Comparison of ENCODE assay signal across 22 mouse cellular contexts in the genomic region with DNA sequence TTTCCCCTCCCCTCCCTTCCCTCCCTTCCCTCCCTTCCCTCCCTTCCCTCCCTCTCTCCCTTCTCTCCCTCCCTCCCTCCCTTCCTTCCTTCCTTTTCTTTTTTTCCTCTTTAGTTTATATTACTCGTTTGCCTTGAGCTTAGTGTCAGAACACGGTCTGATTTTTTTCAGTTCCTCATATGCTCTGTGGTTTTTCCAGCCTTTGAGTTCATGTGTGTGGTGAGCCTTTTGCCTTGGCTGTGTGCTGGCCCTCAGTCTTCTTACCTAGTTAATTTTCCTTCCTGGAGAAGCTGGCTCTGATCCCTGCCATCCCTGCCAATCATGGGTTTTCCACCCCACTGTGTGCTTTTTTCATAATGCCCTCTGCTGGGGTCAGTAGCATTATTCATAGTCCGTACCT. TPM values are rescaled to one million over a fixed set of nuclear protein-coding genes. Genes with fewer than 3 reads are reported as not detected.
A peak's percentile ranks its signal among the peaks of the same experiment; 100 is the strongest.
DNase-seq lines count a peak whose midpoint lies in the region; ATAC-seq and TF ChIP-seq lines count a peak whose summit lies in the region.
"Had no signal": no experiment of that assay in that cellular context is flagged by ENCODE, and none has a peak within 500 bp of the region (broad histone marks: within the 10 kb centered on the region; RNA-seq: fewer than 3 reads in every experiment).

No protein-coding gene starts in this region.

- dilution Hi-C loops in CH12.LX (cut with MboI; ENCODE audit: extremely low pct_ligation_motif_present, extremely low pct_unique_long_range_greater_than_20kb, low sequenced_read_pairs): no loop called here

- TF ChIP-seq POLR2A in kidney, adult 2 months (IDR thresholded peaks at IDR 0.05; ENCODE audit: low read depth, low read length): no peak
- no peak for TF ChIP-seq POLR2A in CH12.LX (IDR thresholded peaks at IDR 0.05; ENCODE audit: low read depth, low read length)

- TF ChIP-seq CTCF in kidney, postnatal 0 days (IDR thresholded peaks at IDR 0.05; ENCODE audit: low read depth): no peak
- TF ChIP-seq CTCF in kidney, adult 2 months (conservative IDR thresholded peaks at IDR 0.05; ENCODE audit: insufficient read depth, insufficient read length, low read depth, low read length): no peak
- TF ChIP-seq CTCF in CH12.LX (conservative IDR thresholded peaks at IDR 0.05 in 1 of 2, IDR thresholded peaks at IDR 0.05 in 1 of 2; ENCODE audit: low read depth in 2 of 2, low read length in 2 of 2): no peak

- H3K27me3 ChIP-seq in kidney, postnatal 0 days (ENCODE audit: insufficient read depth, low read length): no peaks in the 10 kb centered on the region
- no peaks in the 10 kb centered on the region for H3K27me3 ChIP-seq in kidney, adult 2 months (replicated peaks; ENCODE audit: control insufficient read depth, insufficient read depth, low read length)
- H3K27me3 ChIP-seq in CH12.LX (replicated peaks): no peaks in the 10 kb centered on the region
- H3K27me3 ChIP-seq: heart, embryonic 12.5 days; hindbrain, embryonic 12.5 days; lung, embryonic 15.5 days; neural tube, embryonic 15.5 days had no signal

- no peak overlapping the region for H3K9ac ChIP-seq in kidney, postnatal 0 days (ENCODE audit: low read depth, low read length)
- H3K9ac ChIP-seq in CH12.LX (ENCODE audit: insufficient read depth, low read depth): no peak overlapping the region
- H3K9ac ChIP-seq: heart, embryonic 12.5 days; hindbrain, embryonic 12.5 days; liver, embryonic 14.5 days; lung, embryonic 15.5 days had no signal

- H3K79me2 ChIP-seq in CH12.LX (replicated peaks; ENCODE audit: control insufficient read depth, extremely low read depth, insufficient read depth, poor library complexity, severe bottlenecking): peaks cover 3% of the 10 kb centered on the region

- in situ Hi-C loops in CH12.LX (cut with MboI; ENCODE audit: low pct_ligation_motif_present, low pct_unique_long_range_greater_than_20kb, low sequenced_read_pairs): loop anchor here (10.0 kb wide), 1 partner anchor 226 kb away; no protein-coding TSS in a partner anchor

- H3K36me3 ChIP-seq in kidney, postnatal 0 days (ENCODE audit: insufficient read depth, low read length): peaks cover 14% of the 10 kb centered on the region
- H3K36me3 ChIP-seq in kidney, adult 2 months (ENCODE audit: control insufficient read depth, insufficient read depth, low read length): peaks cover 3% of the 10 kb centered on the region
- H3K36me3 ChIP-seq in CH12.LX (replicated peaks in 1 of 2; ENCODE audit: control insufficient read depth in 1 of 2, insufficient read depth in 1 of 2, low read length in 1 of 2): peaks cover 13 to 57% of the 10 kb centered on the region in 2 experiments

- H3K27ac ChIP-seq in kidney, postnatal 0 days: peak overlapping the region; percentile 50; the same call in 1 of the 2 replicates
- no peak overlapping the region for H3K27ac ChIP-seq in kidney, adult 2 months (ENCODE audit: insufficient read depth, low read depth, low read length)
- H3K27ac ChIP-seq in CH12.LX (ENCODE audit: insufficient read depth, low read depth): no peak overlapping the region
- H3K27ac ChIP-seq: hindbrain, embryonic 12.5 days; liver, embryonic 14.5 days; lung, embryonic 15.5 days; midbrain, embryonic 10.5 days; neural tube, embryonic 15.5 days had no signal

- H3K9me3 ChIP-seq in kidney, postnatal 0 days (replicated peaks; ENCODE audit: low read length): no peaks in the 10 kb centered on the region
- H3K9me3 ChIP-seq in CH12.LX (replicated peaks; ENCODE audit: low read length): no peaks in the 10 kb centered on the region
- H3K9me3 ChIP-seq: heart, embryonic 12.5 days; hindbrain, embryonic 12.5 days; lung, embryonic 15.5 days; midbrain, embryonic 10.5 days; neural tube, embryonic 15.5 days had no signal

- no peak overlapping the region for H3K4me2 ChIP-seq in kidney, postnatal 0 days (ENCODE audit: low read length)
- H3K4me2 ChIP-seq in CH12.LX (ENCODE audit: insufficient read depth, low read depth, poor library complexity, severe bottlenecking): no peak overlapping the region; the same call in 1 of the 2 replicates
- H3K4me2 ChIP-seq: heart, embryonic 12.5 days; hindbrain, embryonic 12.5 days; lung, embryonic 15.5 days; neural tube, embryonic 15.5 days had no signal

- H3K4me3 ChIP-seq in kidney, postnatal 0 days (replicated peaks; ENCODE audit: low read depth, low read length): no peak overlapping the region
- H3K4me3 ChIP-seq in kidney, adult 2 months (ENCODE audit: insufficient read depth, low read depth, low read length): no peak overlapping the region
- no peak overlapping the region for H3K4me3 ChIP-seq in CH12.LX (replicated peaks in 1 of 3; ENCODE audit: low read depth in 2 of 3, low read length in 2 of 3, poor library complexity in 1 of 3)
- H3K4me3 ChIP-seq: heart, embryonic 12.5 days; hindbrain, embryonic 12.5 days; lung, embryonic 15.5 days; midbrain, embryonic 10.5 days; neural tube, embryonic 15.5 days had no signal

- 74% methylated on average over 3 of the region's 3 CpGs for WGBS in kidney, postnatal 0 days
- WGBS in kidney, adult 2 months: 62% methylated on average over 3 of the region's 3 CpGs

- no peak for ATAC-seq in kidney, postnatal 0 days (replicated peaks; ENCODE audit: low FRiP score, low read depth)
- peak; percentile 69 for ATAC-seq in common myeloid progenitor, adult 5-6 weeks (replicated peaks; ENCODE audit: low read depth, poor library complexity, severe bottlenecking)
- ATAC-seq in monocyte, adult 5-6 weeks (replicated peaks; ENCODE audit: insufficient number of reproducible peaks, low FRiP score, low TSS enrichment, poor library complexity, severe bottlenecking): 0 out of 2 replicates have a peak, but pooled peaks have one; percentile 27
- ATAC-seq: activated CD4-positive, CD25-positive, alpha-beta regulatory T cell, adult 4 months; midbrain, embryonic 16.5 days had no signal

- TF ChIP-seq EP300 in CH12.LX (IDR thresholded peaks at IDR 0.05; ENCODE audit: low read length): peak; percentile 73

- H3K4me1 ChIP-seq in kidney, postnatal 0 days (replicated peaks; ENCODE audit: insufficient read depth, low read length): no peaks in the 10 kb centered on the region
- peaks cover 2% of the 10 kb centered on the region; the same call in 1 of the 2 replicates for H3K4me1 ChIP-seq in kidney, adult 2 months (ENCODE audit: control insufficient read depth, insufficient read depth, low read length)
- peaks cover 17 to 28% of the 10 kb centered on the region in 2 experiments for H3K4me1 ChIP-seq in CH12.LX (ENCODE audit: control insufficient read depth in 1 of 2, insufficient read depth in 2 of 2)
- H3K4me1 ChIP-seq: hindbrain, embryonic 12.5 days; lung, embryonic 15.5 days; neural tube, embryonic 15.5 days had no signal

- DNase-seq in kidney, postnatal 0 days (ENCODE audit: low spot score): no peak
- DNase-seq in kidney, adult 2 months: no peak
- DNase-seq in CH12.LX (ENCODE audit: extremely low read depth): no peak
- DNase-seq in thymus, adult 18-20 months: no peak
- DNase-seq in cerebellum, adult 9-10 months: no peak
- DNase-seq: adrenal gland, adult 8-10 months; cerebellum, adult 8-10 months; heart, postnatal 10 days; kidney, adult 18-20 months; kidney, postnatal 10 days; layer of hippocampus, postnatal 36 days; lung, postnatal 36 days had no signal

- TF ChIP-seq RAD21 in CH12.LX (IDR thresholded peaks at IDR 0.05; ENCODE audit: low read depth, low read length): no peak

TF ChIP-seq in CH12.LX, 34 proteins besides CTCF, POLR2A, EP300 and RAD21:
- TF ChIP-seq IRF4 (IDR thresholded peaks at IDR 0.05; ENCODE audit: low read depth, low read length) (peak; percentile 55; the same call in 1 of the 2 replicates), ZNF384 (IDR thresholded peaks at IDR 0.05; ENCODE audit: low read depth, low read length) (0 out of 2 replicates have a peak, but pooled peaks have one; percentile 19), TBP (conservative IDR thresholded peaks at IDR 0.05; ENCODE audit: low read depth, low read length) (no peak), ELF1 (IDR thresholded peaks at IDR 0.05; ENCODE audit: low read depth, low read length) (no peak)

RNA-seq across cellular contexts. Expression of a gene that starts 6.2 kb away (rescaled TPM):
- polyA plus RNA-seq in kidney, postnatal 0 days (2015; fragmentation: Nextera tagmentation; extraction: Ambion mirVana): 103 and 106 TPM in 2 replicates
- polyA plus RNA-seq in kidney, adult 2 months (2012; rRNA removed): 84.8 and 100 TPM in 2 replicates
- total RNA-seq in CH12.LX (2012; rRNA removed) (66.4 and 67.6 TPM in 2 replicates), CH12.LX (2014; rRNA removed) (64.9 and 65.3 TPM in 2 replicates)
- polyA plus RNA-seq in CH12.LX (2012; ENCODE audit: insufficient read length, low read depth): 43.9 and 50.8 TPM in 2 replicates
- 45.3 and 60.5 TPM in 2 replicates for total RNA-seq in common myeloid progenitor, adult 5-6 weeks (2017)
- total RNA-seq in monocyte, adult 5-6 weeks (2017): 69.0 to 89.0 TPM (median 82.7 TPM) in 3 replicates

RNA-seq across cellular contexts. Expression of a gene that starts 6.5 kb away (rescaled TPM):
- 57.8 and 64.1 TPM in 2 replicates for polyA plus RNA-seq in kidney, postnatal 0 days (2015; fragmentation: Nextera tagmentation; extraction: Ambion mirVana)
- 106 and 132 TPM in 2 replicates for polyA plus RNA-seq in kidney, adult 2 months (2012; rRNA removed)
- total RNA-seq in CH12.LX (2012; rRNA removed) (18.1 and 25.4 TPM in 2 replicates), CH12.LX (2014; rRNA removed) (20.1 and 21.0 TPM in 2 replicates)
- polyA plus RNA-seq in CH12.LX (2012; ENCODE audit: insufficient read length, low read depth): 25.5 and 30.7 TPM in 2 replicates
- 30.5 and 41.6 TPM in 2 replicates for total RNA-seq in common myeloid progenitor, adult 5-6 weeks (2017)
- 13.0 to 19.4 TPM (median 18.4 TPM) in 3 replicates for total RNA-seq in monocyte, adult 5-6 weeks (2017)

RNA-seq across cellular contexts. Expression of a gene that starts 57.5 kb away (rescaled TPM):
- 23.0 and 24.0 TPM in 2 replicates for polyA plus RNA-seq in kidney, postnatal 0 days (2015; fragmentation: Nextera tagmentation; extraction: Ambion mirVana)
- polyA plus RNA-seq in kidney, adult 2 months (2012; rRNA removed): 21.1 and 21.6 TPM in 2 replicates
- total RNA-seq in CH12.LX (2012; rRNA removed) (45.7 and 136 TPM in 2 replicates), CH12.LX (2014; rRNA removed) (37.5 and 50.6 TPM in 2 replicates)
- polyA plus RNA-seq in CH12.LX (2012; ENCODE audit: insufficient read length, low read depth): 38.9 and 39.5 TPM in 2 replicates
- 1.4 and 4.2 TPM in 2 replicates for total RNA-seq in common myeloid progenitor, adult 5-6 weeks (2017)
- total RNA-seq in monocyte, adult 5-6 weeks (2017): 29.5 to 34.2 TPM (median 34.2 TPM) in 3 replicates
